Mouse (Mus musculus) cortical plate, adult 2 months (tissue): ENCODE results near the gene Tbc1d8.

Source experiments
- CTCF ChIP-seq: fragments of 200-500 bp; IDR thresholded peaks from 2 replicates; pipeline ENCODE4 v1.5.1; 2011; ENCODE audit warnings: mild to moderate bottlenecking, control low read depth, low read length; ENCODE audit not compliant: insufficient read depth; ENCODE audit errors: extremely low read depth
- POLR2A ChIP-seq: fragments of 200-500 bp; IDR thresholded peaks from 2 replicates; pipeline ENCODE4 v1.6.1; 2011; ENCODE audit warnings: mild to moderate bottlenecking, low read length, control low read depth; ENCODE audit not compliant: insufficient read depth; ENCODE audit errors: extremely low read depth

- no peak for TF ChIP-seq CTCF
- TF ChIP-seq POLR2A, result no peak
These were observed 89.2 kb downstream of the Tbc1d8 start for GRCm38 (mm10) chr1:39389338-39389737.
